Mouse (Mus musculus): ENCODE results near the gene Cfap100.

Gene Cfap100

DNA sequence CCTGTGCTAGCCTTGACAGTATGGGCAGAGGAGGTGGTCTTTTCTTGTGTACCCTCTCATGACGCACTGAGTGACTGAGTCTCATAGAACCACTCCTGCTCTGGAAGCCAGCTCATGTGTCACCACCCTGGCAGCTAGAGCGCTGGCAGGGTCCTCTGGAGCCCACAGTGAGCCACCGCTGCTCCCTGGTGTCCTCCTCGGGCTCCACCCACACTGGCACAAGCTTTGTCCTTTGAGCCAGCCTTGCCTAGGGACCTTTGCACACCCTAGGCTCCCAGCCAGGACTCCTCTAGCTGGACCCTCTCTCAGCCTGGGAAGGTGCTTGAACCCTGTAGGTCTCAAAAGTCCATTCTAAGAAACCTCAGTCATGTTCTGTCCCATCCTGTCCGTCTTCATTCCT, 22.1 kb upstream of the Cfap100 start:
- no peak overlapping the region for H3K4me3 ChIP-seq (replicated peaks; ENCODE audit: low read length)
- peaks cover 73% of the 10 kb centered on the region for H3K4me1 ChIP-seq (replicated peaks; ENCODE audit: low read depth, low read length)
- H3K36me3 ChIP-seq (ENCODE audit: insufficient read depth, low read length) = no peaks in the 10 kb centered on the region
- TF ChIP-seq POU5F1 (IDR thresholded peaks at IDR 0.05; ENCODE audit: borderline replicate concordance, low read length) (no peak), CTCF (conservative IDR thresholded peaks at IDR 0.05; ENCODE audit: low read length) (no peak), NANOG (IDR thresholded peaks at IDR 0.05; ENCODE audit: borderline replicate concordance, low read length) (no peak)
- H3K9me3 ChIP-seq (ENCODE audit: low read length) = no peaks in the 10 kb centered on the region
- no peaks in the 10 kb centered on the region for H3K27me3 ChIP-seq (ENCODE audit: insufficient read depth, low read length)

DNA sequence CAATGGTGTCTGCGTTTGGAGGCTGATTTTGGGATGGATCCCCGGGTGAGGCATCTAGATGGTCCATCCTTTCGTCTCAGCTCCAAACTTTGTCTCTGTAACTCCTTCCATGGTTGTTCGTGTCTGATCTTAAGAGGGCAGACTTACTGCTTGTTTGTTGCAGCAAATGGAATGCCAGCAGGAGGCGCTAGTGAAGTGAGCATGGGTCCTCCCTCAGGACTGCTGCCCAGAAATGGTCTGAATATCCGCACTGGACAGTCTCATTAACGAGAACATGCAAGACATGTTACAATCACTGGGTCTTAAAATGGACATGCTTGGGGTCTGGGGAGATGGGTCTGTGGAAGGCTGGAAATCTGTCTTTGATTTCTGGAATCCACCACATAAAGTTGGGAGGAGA, 21.6 kb upstream of the Cfap100 start:
- H3K27me3 ChIP-seq (ENCODE audit: insufficient read depth, low read length) = no peaks in the 10 kb centered on the region
- H3K4me3 ChIP-seq (replicated peaks; ENCODE audit: low read length) = no peak overlapping the region
- H3K4me1 ChIP-seq (replicated peaks; ENCODE audit: low read depth, low read length) = peaks cover 71% of the 10 kb centered on the region
- no peak for TF ChIP-seq POU5F1 (IDR thresholded peaks at IDR 0.05; ENCODE audit: borderline replicate concordance, low read length)
- peak; percentile 72 for TF ChIP-seq CTCF (conservative IDR thresholded peaks at IDR 0.05; ENCODE audit: low read length)
- TF ChIP-seq NANOG (IDR thresholded peaks at IDR 0.05; ENCODE audit: borderline replicate concordance, low read length) = no peak
- H3K36me3 ChIP-seq (ENCODE audit: insufficient read depth, low read length) = no peaks in the 10 kb centered on the region
- peaks cover 4% of the 10 kb centered on the region; the same call in 1 of the 2 replicates for H3K9me3 ChIP-seq (ENCODE audit: low read length)

DNA sequence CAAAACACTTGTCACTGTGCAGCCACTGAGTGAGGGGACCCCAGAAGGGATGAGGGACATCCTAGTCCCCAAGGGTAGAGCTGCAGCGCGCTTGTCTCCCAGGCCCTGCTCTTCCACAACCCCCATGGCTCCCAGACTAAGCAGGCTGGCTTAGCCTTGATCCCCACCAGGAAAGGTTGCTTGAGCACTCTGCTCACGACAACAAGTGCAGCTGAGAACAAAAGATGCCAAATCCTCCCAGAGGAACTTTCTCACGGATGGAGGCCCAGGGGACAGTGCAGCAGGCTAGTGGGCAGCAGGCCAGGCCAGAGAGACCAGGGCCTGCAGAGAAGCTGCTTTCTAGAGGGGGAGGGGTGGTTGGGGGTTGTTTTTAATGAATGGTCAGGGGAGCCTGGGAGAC, 18.3 kb upstream of the Cfap100 start:
- no peaks in the 10 kb centered on the region for H3K27me3 ChIP-seq (ENCODE audit: insufficient read depth, low read length)
- H3K9me3 ChIP-seq (ENCODE audit: low read length) = peaks cover 7% of the 10 kb centered on the region; the same call in 1 of the 2 replicates

DNA sequence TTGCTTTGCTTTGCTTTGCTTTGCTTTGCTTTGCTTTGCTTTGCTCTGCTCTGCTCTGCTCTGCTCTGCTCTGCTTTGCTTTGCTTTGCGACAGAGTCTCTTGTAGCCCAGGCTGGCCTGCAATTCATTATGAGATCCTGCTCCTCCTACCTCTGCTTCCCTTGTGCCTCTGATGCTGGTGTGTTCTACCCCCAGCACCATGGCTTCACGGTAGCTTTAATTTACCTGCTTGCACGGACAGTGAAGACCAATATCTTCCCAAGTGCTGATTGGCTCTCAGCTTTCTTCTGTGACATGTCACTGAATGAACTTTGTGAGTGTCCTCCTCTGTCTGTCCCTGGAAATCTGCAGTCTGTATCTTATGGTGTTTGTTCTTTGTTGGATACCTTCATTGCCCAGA, 8.4 kb upstream of the Cfap100 start:
- Histone ChIP-seq H3K4me3 (replicated peaks; ENCODE audit: low read length) (peak overlapping the region; percentile 59), H3K9me3 (ENCODE audit: low read length) (no peaks in the 10 kb centered on the region), H3K4me1 (replicated peaks; ENCODE audit: low read depth, low read length) (peaks cover 44% of the 10 kb centered on the region), H3K27me3 (ENCODE audit: insufficient read depth, low read length) (no peaks in the 10 kb centered on the region), H3K36me3 (ENCODE audit: insufficient read depth, low read length) (peaks cover 15% of the 10 kb centered on the region)
- TF ChIP-seq NANOG (IDR thresholded peaks at IDR 0.05; ENCODE audit: borderline replicate concordance, low read length) = no peak
- no peak for TF ChIP-seq POU5F1 (IDR thresholded peaks at IDR 0.05; ENCODE audit: borderline replicate concordance, low read length)
- TF ChIP-seq CTCF (conservative IDR thresholded peaks at IDR 0.05; ENCODE audit: low read length) = no peak

More for the DNA sequence above, 18.3 kb upstream of the Cfap100 start:
- Histone ChIP-seq H3K36me3 (ENCODE audit: insufficient read depth, low read length) (no peaks in the 10 kb centered on the region), H3K4me1 (replicated peaks; ENCODE audit: low read depth, low read length) (peaks cover 38% of the 10 kb centered on the region), H3K4me3 (replicated peaks; ENCODE audit: low read length) (no peak overlapping the region)
- TF ChIP-seq POU5F1 (IDR thresholded peaks at IDR 0.05; ENCODE audit: borderline replicate concordance, low read length) (no peak), CTCF (conservative IDR thresholded peaks at IDR 0.05; ENCODE audit: low read length) (no peak), NANOG (IDR thresholded peaks at IDR 0.05; ENCODE audit: borderline replicate concordance, low read length) (no peak)

DNA sequence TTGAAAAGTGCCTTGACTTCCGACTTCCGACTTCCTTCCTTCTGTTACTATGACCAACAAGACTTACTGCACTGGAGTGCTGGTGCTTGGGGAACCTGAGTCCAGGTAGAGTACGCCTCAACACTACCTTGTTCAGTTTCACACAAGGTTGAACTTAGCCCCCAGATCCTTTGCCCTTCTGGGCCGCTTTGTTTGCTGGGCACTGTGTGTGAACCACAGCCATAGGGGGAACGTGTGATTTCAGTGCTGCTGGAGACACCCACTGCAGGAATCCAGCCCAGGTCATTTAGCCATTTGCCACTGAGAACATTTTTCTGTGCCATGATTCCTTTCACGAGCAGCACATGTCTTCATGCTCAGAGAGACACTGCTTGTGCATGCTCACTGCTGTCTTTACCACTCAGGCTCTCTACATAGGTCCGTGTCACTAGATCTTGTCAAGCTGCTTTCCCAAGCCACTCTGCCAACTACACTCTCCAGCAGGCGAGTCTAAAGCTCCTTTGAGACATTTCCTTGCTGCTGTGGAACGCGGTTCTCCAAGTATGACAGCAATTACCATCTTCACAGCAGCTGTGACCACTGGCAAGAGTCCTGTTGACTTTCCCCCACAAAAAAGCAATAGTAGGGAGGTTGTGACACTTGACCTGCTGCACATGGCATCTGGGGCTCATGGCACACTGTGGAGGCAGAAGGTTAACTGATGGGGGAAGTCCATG, 7.8 kb upstream of the Cfap100 start:
- Histone ChIP-seq H3K27me3 (ENCODE audit: insufficient read depth, low read length) (no peaks in the 10 kb centered on the region), H3K4me1 (replicated peaks; ENCODE audit: low read depth, low read length) (peaks cover 51% of the 10 kb centered on the region), H3K9me3 (ENCODE audit: low read length) (no peaks in the 10 kb centered on the region), H3K4me3 (replicated peaks; ENCODE audit: low read length) (peak overlapping the region; percentile 54), H3K36me3 (ENCODE audit: insufficient read depth, low read length) (peaks cover 15% of the 10 kb centered on the region)
- TF ChIP-seq CTCF (conservative IDR thresholded peaks at IDR 0.05; ENCODE audit: low read length) (no peak), NANOG (IDR thresholded peaks at IDR 0.05; ENCODE audit: borderline replicate concordance, low read length) (no peak), POU5F1 (IDR thresholded peaks at IDR 0.05; ENCODE audit: borderline replicate concordance, low read length) (no peak)

DNA sequence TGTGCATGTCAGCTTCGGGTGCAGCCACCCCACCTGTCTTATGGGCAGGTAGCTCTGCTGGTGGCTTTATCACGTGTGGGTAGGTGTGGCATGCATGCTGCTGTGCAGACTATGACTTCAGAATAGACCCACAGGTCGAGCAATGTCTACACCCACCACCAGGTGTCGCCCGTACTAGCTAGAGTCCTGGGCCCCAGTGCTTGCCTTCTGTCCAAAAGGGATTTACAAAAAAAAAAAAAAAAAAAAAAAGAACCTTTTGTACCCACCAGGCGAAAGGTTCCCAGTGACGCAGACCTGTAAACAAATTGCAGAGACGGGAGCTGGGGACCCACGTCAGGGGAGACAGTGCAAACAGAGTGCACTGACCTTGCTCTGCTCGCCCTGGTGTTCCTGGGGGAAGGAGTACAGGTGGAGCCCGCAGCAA, 6.6 kb upstream of the Cfap100 start:
- peaks cover 15% of the 10 kb centered on the region for H3K36me3 ChIP-seq (ENCODE audit: insufficient read depth, low read length)
- no peaks in the 10 kb centered on the region for H3K27me3 ChIP-seq (ENCODE audit: insufficient read depth, low read length)
- TF ChIP-seq POU5F1 (IDR thresholded peaks at IDR 0.05; ENCODE audit: borderline replicate concordance, low read length) (no peak), CTCF (conservative IDR thresholded peaks at IDR 0.05; ENCODE audit: low read length) (peak; percentile 52)
- peaks cover 52% of the 10 kb centered on the region for H3K4me1 ChIP-seq (replicated peaks; ENCODE audit: low read depth, low read length)
- no peaks in the 10 kb centered on the region for H3K9me3 ChIP-seq (ENCODE audit: low read length)
- peak overlapping the region; percentile 46 for H3K4me3 ChIP-seq (replicated peaks; ENCODE audit: low read length)

DNA sequence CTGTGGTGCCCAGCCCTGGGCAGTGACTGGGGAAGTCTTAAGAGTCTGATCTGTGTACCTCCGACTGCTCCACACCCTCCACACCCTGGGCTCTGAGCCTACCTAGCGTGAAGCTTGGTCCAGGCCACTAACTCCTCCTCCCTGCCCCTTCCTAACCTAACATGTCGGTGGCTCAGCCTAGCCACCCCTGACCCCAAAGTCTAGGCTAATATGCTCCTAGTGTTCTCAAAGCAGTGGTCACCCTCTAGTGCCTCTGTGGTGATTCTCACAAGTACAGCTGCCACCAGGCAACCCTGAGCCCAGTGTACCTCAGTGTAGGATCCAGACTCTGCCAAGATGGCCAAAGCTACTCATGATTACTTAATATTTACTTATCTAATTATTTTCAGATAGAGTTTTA, 6.1 kb upstream of the Cfap100 start:
- Histone ChIP-seq H3K27me3 (ENCODE audit: insufficient read depth, low read length) (no peaks in the 10 kb centered on the region; the same call in 1 of the 2 replicates), H3K9me3 (ENCODE audit: low read length) (no peaks in the 10 kb centered on the region), H3K4me1 (replicated peaks; ENCODE audit: low read depth, low read length) (peaks cover 52% of the 10 kb centered on the region), H3K4me3 (replicated peaks; ENCODE audit: low read length) (no peak overlapping the region), H3K36me3 (ENCODE audit: insufficient read depth, low read length) (peaks cover 15% of the 10 kb centered on the region)
- TF ChIP-seq NANOG (IDR thresholded peaks at IDR 0.05; ENCODE audit: borderline replicate concordance, low read length) = no peak
- TF ChIP-seq CTCF (conservative IDR thresholded peaks at IDR 0.05; ENCODE audit: low read length) = no peak
- no peak for TF ChIP-seq POU5F1 (IDR thresholded peaks at IDR 0.05; ENCODE audit: borderline replicate concordance, low read length)

DNA sequence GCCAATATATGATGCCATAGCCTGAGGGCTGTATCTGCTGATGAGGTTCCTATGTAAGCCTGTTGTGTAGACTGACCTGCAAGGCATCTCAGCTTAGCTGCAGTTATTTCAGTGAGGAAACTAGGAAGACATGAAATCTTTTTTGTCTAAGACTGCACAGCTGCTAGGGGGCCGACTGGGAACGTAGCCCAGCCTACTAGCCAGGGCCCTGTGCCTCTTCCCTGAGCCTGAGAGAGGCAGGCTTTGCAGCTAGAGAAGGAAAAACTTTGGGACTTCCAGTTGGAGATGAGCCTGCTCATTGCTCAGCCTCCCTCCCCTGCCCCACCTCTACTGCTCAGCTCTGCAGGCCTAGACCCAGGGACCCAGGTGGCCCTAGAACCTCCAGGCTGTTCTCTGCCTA, 2.9 kb upstream of the Cfap100 start:
- Histone ChIP-seq H3K36me3 (ENCODE audit: insufficient read depth, low read length) (peaks cover 11% of the 10 kb centered on the region), H3K9me3 (ENCODE audit: low read length) (no peaks in the 10 kb centered on the region), H3K27me3 (ENCODE audit: insufficient read depth, low read length) (peaks cover 21% of the 10 kb centered on the region), H3K4me3 (replicated peaks; ENCODE audit: low read length) (no peak overlapping the region), H3K4me1 (replicated peaks; ENCODE audit: low read depth, low read length) (peaks cover 53% of the 10 kb centered on the region)
- TF ChIP-seq CTCF (conservative IDR thresholded peaks at IDR 0.05; ENCODE audit: low read length) (no peak), NANOG (IDR thresholded peaks at IDR 0.05; ENCODE audit: borderline replicate concordance, low read length) (no peak), POU5F1 (IDR thresholded peaks at IDR 0.05; ENCODE audit: borderline replicate concordance, low read length) (no peak)

DNA sequence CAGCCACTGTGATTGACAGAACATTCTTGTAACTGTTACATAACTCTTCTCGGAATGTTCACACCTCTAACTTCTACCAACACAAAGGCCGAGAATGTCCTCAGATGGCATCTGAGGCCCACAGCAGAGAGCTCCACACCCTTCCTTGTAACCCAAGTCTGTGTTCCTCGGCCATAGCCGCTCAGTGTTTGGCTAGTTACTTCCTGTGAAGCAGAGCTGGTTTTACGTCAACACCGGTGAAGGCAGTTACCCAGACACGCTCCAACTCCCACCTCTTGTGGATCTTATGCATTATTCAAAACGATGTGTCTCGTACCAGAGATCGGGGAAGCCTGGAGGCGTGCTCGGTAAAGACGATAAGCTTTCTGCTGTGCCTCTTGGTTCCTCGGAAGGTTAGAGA, 1.3 kb upstream of the Cfap100 start:
- peaks cover 29% of the 10 kb centered on the region for H3K27me3 ChIP-seq (ENCODE audit: insufficient read depth, low read length)
- peaks cover 38% of the 10 kb centered on the region for H3K4me1 ChIP-seq (replicated peaks; ENCODE audit: low read depth, low read length)
- TF ChIP-seq CTCF (conservative IDR thresholded peaks at IDR 0.05; ENCODE audit: low read length) = no peak
- no peak overlapping the region for H3K4me3 ChIP-seq (replicated peaks; ENCODE audit: low read length)
- no peaks in the 10 kb centered on the region for H3K9me3 ChIP-seq (ENCODE audit: low read length)
- H3K36me3 ChIP-seq (ENCODE audit: insufficient read depth, low read length) = peaks cover 6% of the 10 kb centered on the region

All from E14TG2a.4 (cell line).